Mouse (Mus musculus): ENCODE results near the gene Mydgf.

GRCm38 (mm10) chr17:56171881-56172280 lies 11.8 kb downstream of the Mydgf start:
- TF ChIP-seq EP300 (IDR thresholded peaks at IDR 0.05; ENCODE audit: low read depth) = no peak
- no peak for TF ChIP-seq CTCF (IDR thresholded peaks at IDR 0.05; ENCODE audit: low read depth)

All from liver, embryonic 14.5 days (tissue).